Mouse (Mus musculus) c-Kit-positive CD71-negative TER-119-negative erythroid progenitor cells, embryonic 14.5 days (primary cell): ENCODE measurements at regions not wholly inside any gene's neighbourhood (a gene's known extent, or its start where the extent isn't known, plus 50 kb on each side); places are given as distances from the start of the nearest gene placed in this dataset.
"Not testable (repeated sequence)": the region's sequence is repeated elsewhere in the genome, so short reads cannot be mapped to it uniquely, and the experiment has no call there.

Experiments used
- DNase-seq: peaks from one replicate; pipeline ENCODE4 v3.0.0-alpha.2; 2013; ENCODE audit warnings: low read depth

DNA sequence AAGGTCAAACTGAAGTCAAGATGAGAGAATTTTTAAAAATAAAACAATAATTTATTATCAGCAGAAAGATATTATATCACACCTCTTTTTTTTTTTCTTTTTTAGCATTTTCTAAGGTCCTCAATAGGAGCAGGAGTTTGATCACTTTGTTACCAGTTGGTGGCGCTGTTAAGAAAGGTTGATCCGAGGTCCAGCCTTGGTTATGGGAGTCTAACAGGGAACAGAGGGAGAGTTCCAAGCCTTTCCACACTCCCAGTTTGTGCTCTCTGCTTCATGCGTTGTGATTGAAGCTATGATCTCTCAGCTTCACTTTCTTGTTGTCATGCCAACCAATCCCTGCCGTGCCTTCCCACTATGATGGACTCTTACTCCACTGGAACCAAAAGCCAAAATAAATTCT, 83.8 kb downstream of the Fam174a start:
- DNase-seq, result peak; percentile 13

GRCm38 (mm10) chr1:95399764-95400163, 86.3 kb downstream of the Fam174a start:
- DNase-seq, result no peak

DNA sequence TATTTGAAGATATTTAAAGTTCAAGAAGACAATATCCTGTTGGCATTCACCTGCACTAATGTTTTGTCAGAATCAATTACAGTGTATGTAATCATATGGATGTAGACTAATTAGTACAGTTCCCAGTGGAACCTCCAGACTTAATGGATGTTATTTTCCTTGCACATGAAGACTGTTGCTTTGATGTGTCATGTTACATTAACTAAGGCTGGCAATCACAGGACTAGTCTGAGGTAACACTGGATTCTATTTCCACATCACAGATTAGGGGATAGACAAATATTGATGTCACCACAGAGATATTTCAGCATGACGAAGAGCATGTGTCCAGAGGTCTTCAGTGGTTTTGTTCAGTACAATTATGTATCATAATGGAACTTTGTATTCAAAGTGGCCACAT, 108.8 kb downstream of the Fam174a start:
- DNase-seq, result no peak

DNA sequence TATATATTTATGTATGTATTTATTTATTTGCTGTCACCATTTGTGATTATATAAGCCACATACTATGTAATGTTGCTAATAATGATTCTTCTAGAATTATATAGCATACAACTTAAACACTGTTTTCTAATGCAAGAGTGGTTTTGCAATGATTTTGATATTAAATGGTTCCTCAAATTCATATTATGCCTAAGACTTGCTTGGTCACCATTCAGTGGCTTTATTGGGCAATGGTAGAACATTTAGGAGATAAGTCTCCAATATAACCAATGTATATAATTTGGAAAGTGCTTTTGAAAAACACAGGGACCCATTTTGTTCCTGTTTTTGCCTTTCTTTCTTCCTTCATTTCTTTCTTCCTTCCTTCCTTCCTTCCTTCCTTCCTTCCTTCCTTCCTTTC, 112.0 kb downstream of the Fam174a start:
- no peak for DNase-seq

GRCm38 (mm10) chr1:95437155-95437554, 123.7 kb downstream of the Fam174a start:
- no peak for DNase-seq

- DNase-seq, result no peak
These were observed 132.1 kb downstream of the Fam174a start for GRCm38 (mm10) chr1:95445541-95445940.

GRCm38 (mm10) chr1:95448962-95449558, 135.6 kb downstream of the Fam174a start:
- DNase-seq, result no peak

DNA sequence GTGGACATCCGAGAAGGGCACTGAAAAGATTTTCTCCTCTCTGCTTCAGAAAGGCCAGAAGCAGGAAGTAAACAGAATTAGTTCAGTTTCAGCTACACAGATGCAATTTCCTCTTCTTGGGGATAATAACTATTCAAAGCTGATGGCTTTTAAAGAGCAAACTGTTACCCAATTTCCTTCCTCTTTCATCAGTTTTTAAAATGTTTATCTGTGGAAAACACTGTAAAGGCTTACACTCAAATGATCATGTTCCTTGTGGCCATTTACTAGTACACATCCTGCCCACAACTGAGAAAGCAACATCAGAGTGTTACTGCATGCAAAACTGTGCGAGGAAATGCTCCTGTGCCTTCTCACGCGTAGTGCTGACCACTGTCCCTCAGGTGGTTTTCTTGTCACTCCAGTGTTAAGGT, 137.5 kb downstream of the Fam174a start:
- DNase-seq, result peak; percentile 20

DNA sequence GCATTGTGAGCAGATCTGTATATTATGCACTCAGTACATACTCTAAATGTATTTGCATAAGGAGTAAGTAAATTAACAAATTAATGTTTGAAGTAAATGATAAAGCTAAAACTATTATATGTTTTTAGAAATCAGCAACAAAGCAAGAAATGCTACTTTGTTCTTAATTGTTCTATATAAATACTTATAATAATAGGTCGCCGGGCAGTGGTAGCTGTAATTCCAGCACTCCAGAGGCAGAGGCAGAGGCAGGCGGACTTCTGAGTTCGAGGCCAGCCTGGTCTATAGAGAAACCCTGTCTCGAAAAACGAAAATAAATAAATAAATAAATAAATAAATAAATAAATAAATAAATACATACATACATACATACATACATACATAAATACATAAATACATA, 138.3 kb downstream of the Fam174a start:
- DNase-seq, result peak; percentile 51

GRCm38 (mm10) chr1:95454246-95454645, 140.8 kb downstream of the Fam174a start:
- no peak for DNase-seq

DNA sequence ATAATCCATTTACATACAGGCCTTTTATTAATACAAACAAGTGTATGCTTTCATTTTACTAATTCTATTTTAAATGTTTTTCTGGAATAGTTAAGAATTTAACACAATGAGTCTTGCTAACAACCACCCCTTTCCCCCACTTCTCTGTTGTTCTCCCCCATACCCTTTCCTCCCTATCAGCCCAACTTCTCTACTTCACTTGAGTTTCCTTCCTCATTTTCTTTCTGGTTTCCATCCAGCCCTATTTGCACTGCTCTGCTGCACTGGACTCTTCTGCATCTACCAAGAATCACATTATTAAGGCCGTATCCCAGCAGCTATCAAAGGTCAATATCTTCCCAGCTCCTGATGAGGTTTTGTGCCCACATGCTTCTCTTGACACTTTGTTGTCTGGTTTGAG, 145.9 kb downstream of the Fam174a start:
- no peak for DNase-seq

DNA sequence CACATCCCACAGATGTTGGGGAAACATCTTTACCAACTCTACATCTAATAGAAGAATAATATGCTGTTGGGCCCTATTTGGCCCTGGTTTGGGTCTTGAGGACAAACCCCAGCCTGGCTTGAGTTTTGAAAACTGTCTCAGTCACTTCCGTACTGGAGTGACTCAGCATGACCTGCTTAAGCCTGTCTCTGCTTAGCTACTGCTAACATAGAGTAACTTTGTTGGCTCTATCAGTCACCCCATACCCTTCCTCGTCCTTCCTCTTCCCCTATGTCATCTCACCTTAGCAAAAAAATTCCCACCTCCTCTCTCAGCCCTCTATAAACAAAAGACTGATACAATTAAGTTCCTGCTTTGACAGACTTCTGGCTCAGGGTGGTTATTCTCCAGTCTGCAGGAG, 154.7 kb downstream of the Fam174a start:
- no peak for DNase-seq

GRCm38 (mm10) chr1:95468772-95469171, 155.3 kb downstream of the Fam174a start:
- DNase-seq, result no peak

- no peak for DNase-seq
These were observed 157.1 kb downstream of the Fam174a start for GRCm38 (mm10) chr1:95470491-95470890.

DNA sequence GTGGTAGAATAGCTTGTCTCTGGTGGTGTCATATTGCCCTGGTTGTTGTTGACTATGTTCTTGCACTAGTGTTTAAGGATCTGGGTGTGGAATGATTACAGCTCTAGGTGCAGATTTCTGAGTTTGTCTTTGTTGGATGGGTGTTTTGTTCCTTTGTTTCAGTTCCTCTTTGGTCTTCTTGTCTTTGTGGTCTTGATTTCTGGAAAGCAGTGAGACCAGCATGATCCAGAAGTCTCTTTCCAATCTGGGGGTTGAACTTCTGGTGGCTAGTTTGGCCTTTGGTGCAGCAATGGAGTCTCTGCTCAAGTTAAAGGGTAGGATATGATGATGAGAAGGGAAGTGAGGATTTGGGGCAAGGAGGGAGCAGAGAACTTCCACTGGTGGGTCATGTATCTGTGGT, 174.4 kb downstream of the St8sia4 start:
- no peak for DNase-seq

DNA sequence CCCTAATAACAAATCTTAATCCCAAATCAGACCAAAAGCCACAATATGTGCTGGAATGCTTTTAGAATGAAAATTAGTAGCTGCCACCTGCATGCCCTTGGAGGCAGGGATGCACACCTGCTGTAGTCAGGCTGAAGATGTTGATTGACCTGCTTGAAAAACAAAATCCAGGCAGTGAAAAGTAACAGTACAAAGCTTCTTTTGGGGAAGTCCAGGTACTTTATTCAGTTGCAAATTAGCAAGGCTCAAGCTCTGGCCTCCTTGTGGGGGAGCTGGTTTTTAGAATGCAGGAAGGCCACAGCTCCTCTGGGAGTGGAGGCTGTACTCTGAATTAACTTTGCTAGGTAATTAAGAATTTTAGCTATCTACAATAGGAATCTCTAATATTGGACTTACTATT, 166.7 kb downstream of the St8sia4 start:
- DNase-seq, result not testable (repeated sequence)

- DNase-seq, result no peak
These were observed 158.7 kb downstream of the St8sia4 start for GRCm38 (mm10) chr1:95508718-95509117.

GRCm38 (mm10) chr1:95528726-95529125, 138.6 kb downstream of the St8sia4 start:
- DNase-seq, result no peak

GRCm38 (mm10) chr1:95531017-95531416, 136.4 kb downstream of the St8sia4 start:
- DNase-seq, result no peak
